ENCODE assay signal across 9 mouse cellular contexts in genomic region chr3:131109066-131109685, GRCm38 (mm10). TPM values are rescaled to one million over a fixed set of nuclear protein-coding genes. Genes with fewer than 3 reads are reported as not detected.
DNase-seq lines count a peak whose midpoint lies in the region; ATAC-seq and TF ChIP-seq lines count a peak whose summit lies in the region.
"Had no signal": no experiment of that assay in that cellular context is flagged by ENCODE, and none has a peak within 500 bp of the region (broad histone marks: within the 10 kb centered on the region; RNA-seq: fewer than 3 reads in every experiment).

No protein-coding gene starts in this region.

- no peak for TF ChIP-seq EP300 in stomach, postnatal 0 days (optimal IDR thresholded peaks at IDR 0.05)

- 2% methylated on average over 15 of the region's 15 CpGs for WGBS in heart, embryonic 11.5 days (ENCODE audit: insufficient replicate concordance)
- 1% methylated on average over 15 of the region's 15 CpGs for WGBS in limb, embryonic 12.5 days
- 3% methylated on average over 15 of the region's 15 CpGs for WGBS in stomach, postnatal 0 days

- ATAC-seq in heart, embryonic 11.5 days (replicated peaks; ENCODE audit: insufficient number of reproducible peaks, low FRiP score, low TSS enrichment): no peak
- no peak for ATAC-seq in limb, embryonic 12.5 days (ENCODE audit: insufficient number of reproducible peaks, insufficient read depth, low FRiP score, low TSS enrichment, low read depth)
- no peak for ATAC-seq in stomach, postnatal 0 days (ENCODE audit: low FRiP score, low TSS enrichment)

- TF ChIP-seq CTCF in stomach, postnatal 0 days (IDR thresholded peaks at IDR 0.05; ENCODE audit: low read depth): no peak

- no peak for DNase-seq in heart, postnatal 25 days (ENCODE audit: low spot score)
- peak; percentile 8 for DNase-seq in thymus, postnatal 14 days
- no peak for DNase-seq in thymus, postnatal 0 days (ENCODE audit: low spot score)
- no peak for DNase-seq in stomach, postnatal 0 days (ENCODE audit: low spot score)
- no peak for DNase-seq in kidney, postnatal 25 days
- DNase-seq in adrenal gland, postnatal 14 days: no peak
- DNase-seq: lung, adult 18-20 months had no signal

- no peaks in the 10 kb centered on the region for H3K36me3 ChIP-seq in heart, embryonic 11.5 days (ENCODE audit: control insufficient read depth, insufficient read depth, low read length)
- H3K36me3 ChIP-seq in limb, embryonic 12.5 days: no peaks in the 10 kb centered on the region
- H3K36me3 ChIP-seq in stomach, postnatal 0 days (ENCODE audit: control insufficient read depth, insufficient read depth, low read length): no peaks in the 10 kb centered on the region

- peaks cover 35% of the 10 kb centered on the region for H3K27me3 ChIP-seq in heart, embryonic 11.5 days (ENCODE audit: control insufficient read depth, insufficient read depth, low read length)
- H3K27me3 ChIP-seq in limb, embryonic 12.5 days: peaks cover 45% of the 10 kb centered on the region
- peaks cover 27% of the 10 kb centered on the region for H3K27me3 ChIP-seq in stomach, postnatal 0 days (ENCODE audit: control insufficient read depth, insufficient read depth, low read length)

- no peaks in the 10 kb centered on the region for H3K9me3 ChIP-seq in heart, embryonic 11.5 days (replicated peaks; ENCODE audit: control insufficient read depth, low read length)
- no peaks in the 10 kb centered on the region for H3K9me3 ChIP-seq in limb, embryonic 12.5 days
- no peaks in the 10 kb centered on the region for H3K9me3 ChIP-seq in stomach, postnatal 0 days (ENCODE audit: control insufficient read depth, low read length)

- peaks cover 26% of the 10 kb centered on the region for H3K4me1 ChIP-seq in heart, embryonic 11.5 days (ENCODE audit: control insufficient read depth, insufficient read depth, low read length)
- peaks cover 54% of the 10 kb centered on the region for H3K4me1 ChIP-seq in limb, embryonic 12.5 days (replicated peaks)
- peaks cover 12% of the 10 kb centered on the region for H3K4me1 ChIP-seq in stomach, postnatal 0 days (replicated peaks; ENCODE audit: control insufficient read depth, insufficient read depth)

- H3K27ac ChIP-seq in heart, embryonic 11.5 days (ENCODE audit: low read depth, low read length): no peak overlapping the region
- no peak overlapping the region for H3K27ac ChIP-seq in limb, embryonic 12.5 days
- H3K27ac ChIP-seq in stomach, postnatal 0 days (replicated peaks): no peak overlapping the region

- intact Hi-C loops in heart, postnatal 25 days (cut with DNase I): no loop called here

- H3K4me2 ChIP-seq in heart, embryonic 11.5 days: peak overlapping the region; percentile 89
- peak overlapping the region; percentile 94 for H3K4me2 ChIP-seq in limb, embryonic 12.5 days
- no peak overlapping the region for H3K4me2 ChIP-seq in stomach, postnatal 0 days (replicated peaks; ENCODE audit: low read depth)

- H3K4me3 ChIP-seq in heart, embryonic 11.5 days (ENCODE audit: low read depth, low read length): peak overlapping the region; percentile 64
- H3K4me3 ChIP-seq in limb, embryonic 12.5 days (replicated peaks): peak overlapping the region; percentile 78
- H3K4me3 ChIP-seq in stomach, postnatal 0 days (ENCODE audit: low read depth, low read length): peak overlapping the region; percentile 44; the same call in 1 of the 2 replicates

- no peak overlapping the region for H3K9ac ChIP-seq in heart, embryonic 11.5 days (ENCODE audit: low read depth, low read length)
- H3K9ac ChIP-seq in limb, embryonic 12.5 days (replicated peaks): 0 out of 2 replicates have a peak overlapping the region, but pooled peaks have one; percentile 27
- no peak overlapping the region for H3K9ac ChIP-seq in stomach, postnatal 0 days (ENCODE audit: low read length)

RNA-seq across cellular contexts. Expression of gene Lef1, which starts 1.1 kb away (rescaled TPM):
- polyA plus RNA-seq in heart, embryonic 11.5 days (2014; fragmentation: Nextera tagmentation; extraction: Ambion mirVana): 19.6 and 20.8 TPM in 2 replicates
- under 1 TPM; 0.29 to 0.45 TPM for total RNA-seq in heart, postnatal 25 days (2021)
- 284 and 306 TPM in 2 replicates for polyA plus RNA-seq in thymus, postnatal 0 days (2015; fragmentation: Nextera tagmentation; extraction: Ambion mirVana)
- 59.4 and 60.5 TPM in 2 replicates for polyA plus RNA-seq in limb, embryonic 12.5 days (2016; fragmentation: Nextera tagmentation; extraction: Ambion mirVana)
- 0.50 and 0.74 TPM in 2 replicates for polyA plus RNA-seq in stomach, postnatal 0 days (2015; fragmentation: Nextera tagmentation; extraction: Ambion mirVana)
- total RNA-seq in adrenal gland, postnatal 14 days (2021): 10.4 and 27.0 TPM in 2 replicates

Comparison
In these comparisons a context has a peak if more than half of its experiments do, and no peak if none do; other contexts are left out.
1. RNA of gene Lef1, which starts 1.1 kb away (polyA plus RNA-seq): 284 to 306 TPM in thymus, postnatal 0 days, 59.4 to 60.5 TPM in limb, embryonic 12.5 days and 19.6 to 20.8 TPM in heart, embryonic 11.5 days; 0.50 to 0.74 TPM in stomach, postnatal 0 days; every median in the first group is over 10 times any median in the second.
2. Peak in every context shown above with its lines, with median percentiles within 50 percentile points of each other: H3K4me3 ChIP-seq.